Mouse (Mus musculus) testis, adult 2 months (tissue): ENCODE results near the gene Smarca4.

Experiments
- CTCF ChIP-seq: fragments of 200-500 bp; IDR thresholded peaks from 2 replicates; pipeline ENCODE4 v1.5.1; 2012; ENCODE audit warnings: low read depth, mild to moderate bottlenecking, inconsistent platforms, low read length, moderate library complexity; ENCODE audit not compliant: control insufficient read depth, insufficient read depth, insufficient replicate concordance
- POLR2A ChIP-seq: fragments of 200-500 bp; IDR thresholded peaks from 2 replicates; pipeline ENCODE4 v1.6.1; 2012; ENCODE audit warnings: low read depth, mild to moderate bottlenecking, inconsistent platforms, low read length, moderate library complexity; ENCODE audit not compliant: control insufficient read depth

GRCm38 (mm10) chr9:21741514-21741913, 125.5 kb downstream of the Smarca4 start:
- TF ChIP-seq CTCF (no peak), POLR2A (no peak)
